Mouse (Mus musculus) thymus, adult 18-20 months (tissue): ENCODE data around the gene BC030867.
"Not testable (repeated sequence)": the region's sequence is repeated elsewhere in the genome, so short reads cannot be mapped to it uniquely, and the experiment has no call there.

Source experiments
- DNase-seq, 2 experiments: peaks; one replicate each; pipeline ENCODE4 v3.0.0; 2022; ENCODE audit warnings: mixed read lengths in 2 of 2

The BC030867 gene

GRCm38 (mm10) chr11:102258521-102258920 is 9.8 kb downstream of the BC030867 start:
- no peak for DNase-seq

- no peak for DNase-seq
Observed at GRCm38 (mm10) chr11:102263211-102263610, 14.5 kb downstream of the BC030867 start.

GRCm38 (mm10) chr11:102265816-102266215 is 17.1 kb downstream of the BC030867 start:
- no peak for DNase-seq

GRCm38 (mm10) chr11:102266631-102267355 is 18.1 kb downstream of the BC030867 start:
- no peak for DNase-seq

GRCm38 (mm10) chr11:102267480-102267879 is 18.8 kb downstream of the BC030867 start:
- DNase-seq = peak; percentile 23 to 24

- no peak for DNase-seq
Observed at GRCm38 (mm10) chr11:102268520-102269244, 20.0 kb downstream of the BC030867 start, which contains the start of gene Asb16. TSS of gene Asb16 (plus strand) at chr11:102268743.

- DNase-seq = no peak
Observed at GRCm38 (mm10) chr11:102276411-102276915, 27.8 kb downstream of the BC030867 start.

- DNase-seq = no peak
Observed at GRCm38 (mm10) chr11:102277754-102278153, 29.1 kb downstream of the BC030867 start.

GRCm38 (mm10) chr11:102279595-102279994 is 30.9 kb downstream of the BC030867 start:
- no peak for DNase-seq

GRCm38 (mm10) chr11:102280267-102280666 is 31.6 kb downstream of the BC030867 start:
- DNase-seq = not testable (repeated sequence)

- no peak for DNase-seq
Observed at GRCm38 (mm10) chr11:102283922-102284321, 35.2 kb downstream of the BC030867 start.

GRCm38 (mm10) chr11:102284501-102285094 is 35.9 kb downstream of the BC030867 start, which contains the start of gene Tmub2:
TSS of gene Tmub2 (plus strand) at chr11:102284931.
- DNase-seq = peak; percentile 91 to 95

- DNase-seq = peak in 1 of 2 experiments; percentile 53
Observed at GRCm38 (mm10) chr11:102285095-102285834, 36.6 kb downstream of the BC030867 start.

GRCm38 (mm10) chr11:102287485-102287884 is 38.8 kb downstream of the BC030867 start:
- no peak for DNase-seq

GRCm38 (mm10) chr11:102288027-102288804 is 39.5 kb downstream of the BC030867 start:
- no peak for DNase-seq

- DNase-seq = no peak
Observed at GRCm38 (mm10) chr11:102288913-102289312, 40.2 kb downstream of the BC030867 start.

GRCm38 (mm10) chr11:102289511-102290100 is 40.9 kb downstream of the BC030867 start:
- DNase-seq = no peak

- no peak for DNase-seq
Observed at GRCm38 (mm10) chr11:102290141-102290540, 41.5 kb downstream of the BC030867 start.

- no peak for DNase-seq
Observed at GRCm38 (mm10) chr11:102291051-102291535, 42.4 kb downstream of the BC030867 start.

GRCm38 (mm10) chr11:102293971-102294370 is 45.3 kb downstream of the BC030867 start:
- DNase-seq = no peak

- no peak for DNase-seq
Observed at GRCm38 (mm10) chr11:102294416-102294815, 45.7 kb downstream of the BC030867 start.
